Mouse (Mus musculus): Measurements from ENCODE around the gene Sp1. TPM values are rescaled to one million over a fixed set of nuclear protein-coding genes. Genes with fewer than 3 reads are reported as not detected.

The Sp1 gene
- total RNA-seq, 2 experiments from 2014 or later: 54.9 to 69.9 TPM

DNA sequence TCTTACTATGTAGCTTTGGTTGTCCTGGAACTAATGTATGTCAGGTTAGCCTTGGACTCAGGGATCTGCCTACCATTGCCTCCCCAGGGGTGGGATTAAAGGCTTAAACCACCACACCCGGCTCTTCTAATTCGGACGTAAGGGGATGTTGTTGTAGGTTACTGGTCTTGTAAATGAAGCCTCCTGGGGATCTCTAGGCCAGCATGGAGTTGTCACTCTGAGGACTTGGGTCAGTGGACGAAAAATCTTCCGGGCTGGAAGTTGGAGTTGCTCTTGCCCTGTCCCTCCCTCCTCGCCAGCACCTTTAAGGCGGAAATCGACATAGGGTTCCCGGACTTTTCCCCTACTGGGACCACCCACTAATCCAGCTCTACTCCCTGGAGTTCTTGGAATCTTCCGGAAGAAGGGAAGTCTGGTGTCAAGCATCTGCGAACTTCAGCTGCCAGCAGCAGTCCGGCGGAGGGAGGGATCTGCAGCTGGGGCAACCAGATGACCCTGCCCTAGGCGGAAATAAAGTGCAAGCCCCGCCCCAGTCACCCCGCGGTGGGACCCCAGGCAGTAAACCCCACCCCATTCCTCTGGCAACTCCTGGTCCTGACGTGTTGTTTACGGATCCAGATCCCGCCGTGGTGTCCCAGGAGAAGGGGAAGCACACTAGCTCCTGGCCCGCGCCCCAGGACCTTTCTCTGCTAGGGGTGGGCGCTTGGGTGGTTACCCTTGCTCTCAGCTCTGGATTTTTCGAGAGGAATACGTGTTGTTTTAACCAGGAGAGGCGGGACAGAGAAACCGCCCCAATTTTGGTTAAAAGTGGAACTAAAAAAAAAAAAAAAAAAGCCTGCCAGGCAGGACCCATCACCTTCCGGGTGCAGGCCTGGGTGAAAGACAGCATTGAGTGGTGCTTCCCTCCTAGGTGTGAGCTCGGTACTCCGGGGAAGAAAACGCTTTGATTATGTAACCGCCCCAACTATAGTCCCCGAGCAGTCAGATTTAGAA lies 6.4 kb upstream of the Sp1 start:
- DNase-seq (ENCODE audit: low spot score in 2 of 2): peak; percentile 83 to 92

DNA sequence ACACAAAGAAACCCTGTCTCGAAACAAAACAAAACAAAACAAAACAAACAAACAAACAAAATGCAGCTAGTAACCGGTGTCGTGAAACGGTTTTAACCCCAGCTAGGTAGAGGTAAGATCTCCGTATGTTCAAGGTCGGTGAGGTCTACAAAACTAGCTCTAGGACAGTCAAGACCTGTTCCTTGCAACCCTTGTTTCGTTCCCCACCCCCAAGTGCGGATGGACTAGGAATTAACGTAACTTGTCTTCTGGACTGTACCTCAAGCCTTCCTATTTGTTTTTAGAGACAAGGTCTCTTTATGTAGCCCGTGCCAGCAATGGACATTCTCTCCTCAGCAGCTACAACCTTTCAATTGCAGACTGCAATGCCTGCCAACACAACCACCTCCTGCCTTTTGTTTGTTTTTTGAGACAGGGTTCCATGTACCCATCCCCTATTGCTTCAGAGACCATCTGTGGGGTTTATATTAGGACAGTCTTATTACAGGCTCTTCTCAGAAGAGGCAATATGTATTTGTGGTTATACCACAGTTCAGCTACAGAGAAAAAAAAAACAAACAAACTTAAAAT lies 5.4 kb upstream of the Sp1 start:
- DNase-seq (ENCODE audit: low spot score in 2 of 2): no peak

DNA sequence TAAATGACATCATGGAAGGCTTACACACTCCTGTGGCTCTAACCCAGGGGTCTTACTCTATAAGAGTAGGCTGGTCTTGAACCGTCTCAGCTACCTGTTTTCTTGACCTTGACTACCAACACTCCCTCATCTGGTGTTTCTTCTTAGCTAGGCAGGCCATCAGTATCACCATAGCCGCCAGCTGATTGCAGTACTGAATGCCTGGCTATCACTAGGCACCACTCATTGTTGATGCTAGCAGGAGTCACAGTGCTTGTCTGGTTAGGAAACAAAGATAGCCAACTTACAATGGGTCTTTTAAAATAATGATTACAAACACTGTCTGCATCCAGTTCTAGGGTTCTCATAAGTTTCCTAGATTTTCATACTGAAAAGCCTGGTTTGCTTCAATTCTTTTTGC lies 4.7 kb upstream of the Sp1 start:
- DNase-seq (ENCODE audit: low spot score in 2 of 2): no peak

DNA sequence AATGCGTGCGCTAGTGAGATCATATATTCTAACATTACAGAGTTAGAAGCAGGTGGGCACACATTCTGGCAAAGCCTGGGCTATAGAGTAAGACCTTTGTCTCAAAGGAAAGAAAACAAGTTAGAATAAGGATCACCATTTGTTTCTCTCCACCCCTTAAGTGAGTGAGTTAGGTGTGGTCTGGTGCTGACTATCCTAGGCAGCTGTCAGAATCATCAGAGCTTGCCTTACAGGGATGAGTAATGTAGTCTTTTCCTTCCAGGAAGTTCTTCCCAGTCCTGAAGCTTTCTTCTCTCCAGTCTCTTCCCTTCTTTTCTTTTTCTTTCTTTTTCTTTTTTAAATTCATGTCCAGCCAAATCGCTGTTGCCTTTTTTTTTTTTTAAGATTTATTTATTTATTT lies 3.7 kb upstream of the Sp1 start:
- no peak for DNase-seq (ENCODE audit: low spot score in 2 of 2)

DNA sequence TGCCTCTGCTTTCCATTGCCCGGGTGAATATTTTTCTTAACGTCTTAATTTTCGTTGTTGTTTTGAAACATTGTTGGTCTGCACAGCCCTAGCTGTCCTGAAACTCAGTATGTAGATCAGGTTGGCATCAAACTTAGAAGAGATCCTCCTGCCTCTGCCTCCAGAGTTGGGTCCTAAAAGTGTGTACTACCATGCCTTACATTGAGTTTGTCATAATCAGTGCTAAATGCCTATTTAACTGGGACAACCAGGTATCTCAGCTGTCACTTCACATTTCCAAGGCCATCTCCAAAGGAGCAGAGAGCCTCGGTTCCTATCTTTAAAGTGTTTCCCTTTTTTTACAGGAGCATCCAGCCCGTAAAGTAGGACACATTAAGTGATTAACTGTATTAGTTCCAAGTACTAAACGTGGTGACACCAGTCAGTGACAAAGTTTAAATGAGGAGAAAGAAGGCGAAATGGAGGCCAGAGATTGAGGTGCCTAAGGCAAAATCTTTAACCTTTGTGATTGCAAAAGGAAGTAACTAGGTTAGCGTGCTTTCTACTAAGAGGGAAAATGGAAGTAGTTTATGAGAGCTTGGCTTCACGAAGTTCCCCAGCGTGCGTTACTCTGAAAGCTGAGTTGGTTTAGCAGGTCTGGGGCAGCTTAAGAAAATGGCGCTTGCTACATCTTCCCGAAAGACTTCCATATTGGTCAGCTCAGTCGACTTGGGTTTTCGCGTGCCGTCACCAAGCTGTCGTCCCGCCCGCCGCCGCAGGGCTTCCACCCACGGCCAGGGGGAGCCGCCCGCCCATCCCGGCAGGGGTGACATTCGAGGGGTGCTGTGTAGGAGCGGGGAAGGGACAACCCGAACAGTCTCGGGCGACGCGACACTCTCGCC lies 1.1 kb upstream of the Sp1 start:
- DNase-seq (ENCODE audit: low spot score in 2 of 2): no peak

DNA sequence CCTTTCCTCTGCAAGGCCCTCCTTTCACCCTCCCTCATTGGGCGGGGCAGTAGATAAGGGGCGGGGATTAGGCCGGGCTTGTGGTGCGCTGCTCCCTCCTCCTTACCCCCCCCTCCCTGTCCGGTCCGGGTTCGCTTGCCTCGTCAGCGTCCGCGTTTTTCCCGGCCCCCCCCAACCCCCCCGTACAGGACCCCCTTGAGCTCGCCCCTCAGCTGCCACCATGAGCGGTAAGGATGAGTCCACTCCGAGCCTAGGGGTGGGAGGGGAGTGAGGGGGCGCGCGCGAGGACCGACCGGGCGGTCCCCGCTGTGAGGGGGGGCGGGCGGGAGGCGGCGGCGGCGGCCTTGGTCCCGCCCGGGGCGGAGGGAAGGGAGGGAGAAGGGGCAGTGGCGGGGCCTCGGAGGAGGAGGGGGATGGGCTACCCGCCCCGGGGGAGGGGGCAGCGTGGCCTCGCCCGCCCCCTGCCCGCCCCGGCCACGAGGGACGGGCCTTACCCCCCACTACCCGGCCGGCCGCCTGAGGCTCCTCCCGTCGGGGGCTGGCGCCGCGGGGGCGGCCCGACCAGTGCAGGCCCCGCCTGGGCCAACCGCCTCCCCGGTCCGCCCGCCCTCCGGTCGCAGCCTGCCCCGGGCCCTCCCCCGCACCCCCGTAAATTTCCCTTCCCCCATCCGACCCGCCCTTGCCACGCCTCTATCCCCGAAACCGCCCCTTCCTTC lies 411 bp downstream of the Sp1 start:
- peak; percentile 85 to 86 for DNase-seq (ENCODE audit: low spot score in 2 of 2)

DNA sequence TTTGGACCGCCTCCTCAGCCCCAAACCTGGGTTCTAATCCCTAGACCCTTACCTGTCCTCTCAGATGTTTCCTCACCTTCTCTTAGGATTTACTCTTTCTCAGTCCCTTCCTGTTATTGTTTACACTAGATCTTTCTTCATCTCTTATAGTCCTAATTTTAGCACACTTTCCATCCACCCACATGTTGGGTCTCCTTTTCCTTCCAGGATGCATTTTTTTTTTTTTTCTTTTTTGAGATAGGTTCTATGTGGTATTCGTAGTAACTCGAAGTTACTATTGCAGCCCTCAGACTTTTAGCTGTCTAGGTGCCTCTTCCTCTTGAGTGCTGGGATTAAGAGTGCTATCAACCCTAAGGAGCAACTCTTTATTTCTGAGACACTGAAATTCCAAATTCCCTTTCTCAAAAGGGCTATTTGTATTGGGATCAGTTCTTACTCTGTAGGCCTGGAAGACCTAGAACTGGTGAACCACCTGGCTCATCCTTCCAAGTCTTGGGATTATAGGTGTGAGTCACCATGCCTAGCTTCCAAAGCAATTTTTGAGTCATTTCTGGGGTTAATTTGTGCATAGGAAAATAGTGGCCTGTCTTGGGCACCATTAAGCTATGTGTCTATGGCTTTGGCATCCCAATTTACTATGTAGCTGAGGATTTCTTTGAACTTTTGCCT lies 1.1 kb downstream of the Sp1 start:
- no peak for DNase-seq (ENCODE audit: low spot score in 2 of 2)

DNA sequence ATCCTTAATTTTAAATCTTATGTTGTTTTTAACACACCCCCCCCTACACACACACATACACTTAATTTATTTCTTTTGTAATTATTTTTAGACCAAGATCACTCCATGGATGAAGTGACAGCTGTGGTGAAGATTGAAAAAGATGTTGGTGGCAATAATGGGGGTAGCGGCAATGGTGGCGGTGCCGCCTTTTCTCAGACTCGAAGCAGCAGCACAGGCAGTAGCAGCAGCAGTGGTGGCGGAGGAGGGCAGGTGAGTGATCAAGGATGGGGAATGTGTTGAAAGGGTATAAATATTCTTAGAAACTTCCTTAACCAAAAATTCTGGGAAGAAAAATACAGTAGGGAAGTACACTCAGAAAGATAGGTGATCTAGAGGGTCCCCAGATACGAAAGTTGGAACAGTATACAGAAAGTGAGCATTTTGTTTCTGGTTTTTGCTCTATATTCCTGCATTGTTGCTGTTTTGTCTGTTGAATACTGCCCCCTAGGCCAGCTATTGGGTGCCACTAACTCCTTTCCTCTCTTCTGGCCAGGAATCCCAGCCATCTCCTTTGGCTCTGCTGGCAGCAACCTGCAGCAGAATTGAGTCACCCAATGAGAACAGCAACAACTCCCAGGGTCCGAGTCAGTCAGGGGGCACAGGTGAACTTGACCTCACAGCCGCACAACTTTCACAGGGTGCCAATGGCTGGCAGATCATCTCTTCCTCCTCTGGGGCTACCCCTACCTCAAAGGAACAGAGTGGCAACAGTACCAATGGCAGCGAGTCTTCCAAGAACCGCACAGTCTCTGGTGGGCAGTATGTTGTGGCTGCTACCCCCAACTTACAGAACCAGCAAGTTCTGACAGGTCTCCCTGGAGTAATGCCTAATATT lies 2.0 kb downstream of the Sp1 start:
- no peak for DNase-seq (ENCODE audit: low spot score in 2 of 2)

DNA sequence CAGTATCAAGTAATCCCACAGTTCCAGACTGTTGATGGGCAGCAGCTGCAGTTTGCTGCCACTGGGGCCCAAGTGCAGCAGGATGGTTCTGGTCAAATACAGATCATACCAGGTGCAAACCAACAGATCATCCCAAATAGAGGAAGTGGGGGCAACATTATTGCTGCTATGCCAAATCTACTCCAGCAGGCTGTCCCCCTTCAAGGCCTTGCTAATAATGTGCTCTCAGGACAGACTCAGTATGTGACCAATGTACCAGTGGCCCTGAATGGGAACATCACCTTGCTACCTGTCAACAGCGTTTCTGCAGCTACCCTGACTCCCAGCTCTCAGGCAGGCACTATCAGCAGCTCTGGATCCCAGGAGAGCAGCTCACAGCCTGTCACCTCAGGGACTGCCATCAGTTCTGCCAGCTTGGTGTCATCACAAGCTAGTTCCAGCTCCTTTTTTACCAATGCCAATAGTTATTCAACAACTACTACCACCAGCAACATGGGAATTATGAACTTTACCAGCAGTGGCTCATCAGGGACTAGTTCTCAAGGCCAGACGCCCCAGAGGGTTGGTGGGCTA lies 2.7 kb downstream of the Sp1 start:
- DNase-seq (ENCODE audit: low spot score in 2 of 2): no peak

DNA sequence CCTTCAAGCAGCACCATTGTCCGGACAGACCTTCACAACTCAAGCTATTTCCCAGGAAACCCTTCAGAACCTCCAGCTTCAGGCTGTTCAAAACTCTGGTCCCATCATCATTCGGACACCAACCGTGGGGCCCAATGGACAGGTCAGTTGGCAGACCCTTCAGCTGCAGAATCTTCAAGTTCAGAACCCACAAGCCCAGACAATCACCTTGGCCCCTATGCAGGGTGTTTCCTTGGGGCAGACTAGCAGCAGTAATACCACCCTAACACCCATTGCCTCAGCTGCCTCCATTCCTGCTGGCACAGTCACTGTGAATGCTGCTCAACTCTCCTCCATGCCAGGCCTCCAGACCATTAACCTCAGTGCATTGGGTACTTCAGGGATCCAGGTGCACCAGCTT lies 3.3 kb downstream of the Sp1 start:
- no peak for DNase-seq (ENCODE audit: low spot score in 2 of 2)

DNA sequence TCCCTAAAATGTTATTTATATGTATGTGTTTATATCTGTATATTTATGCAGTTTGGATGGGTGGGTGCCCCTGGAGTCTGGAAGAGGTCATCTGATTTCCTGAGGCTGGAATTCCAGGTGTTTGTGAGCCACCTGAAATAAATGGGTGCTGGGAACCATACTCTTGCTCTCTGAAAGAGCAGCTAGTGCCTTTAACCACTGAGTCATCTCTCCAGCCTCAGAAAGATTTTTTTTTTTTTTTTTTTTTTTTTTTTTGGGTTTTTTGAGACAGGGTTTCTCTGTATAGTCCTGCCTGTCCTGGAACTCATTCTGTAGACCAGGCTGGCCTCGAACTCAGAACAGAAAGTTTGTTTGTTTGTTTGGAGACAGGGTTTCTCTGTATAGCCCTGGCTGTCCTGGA lies 5.1 kb downstream of the Sp1 start:
- no peak for DNase-seq (ENCODE audit: low spot score in 2 of 2)

DNA sequence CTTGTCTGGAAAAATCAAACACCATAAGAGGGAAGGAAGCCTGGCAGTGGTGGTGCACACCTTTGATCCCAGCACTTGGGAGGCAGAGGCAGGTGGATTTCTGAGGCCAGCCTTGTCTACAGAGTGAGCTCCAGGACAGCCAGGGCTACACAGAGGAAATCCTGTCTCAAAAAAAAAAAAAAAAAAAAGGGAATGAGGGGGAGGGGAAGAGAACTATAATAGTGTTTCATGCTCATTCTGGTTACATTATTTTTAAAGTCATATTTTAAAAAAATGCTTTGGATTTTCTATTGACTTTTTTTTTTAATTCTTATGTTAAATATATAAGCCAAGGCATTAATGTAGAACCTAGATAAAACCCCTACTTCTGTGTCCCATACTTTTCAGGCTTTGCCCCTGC lies 7.7 kb downstream of the Sp1 start:
- no peak for DNase-seq (ENCODE audit: low spot score in 2 of 2)

DNA sequence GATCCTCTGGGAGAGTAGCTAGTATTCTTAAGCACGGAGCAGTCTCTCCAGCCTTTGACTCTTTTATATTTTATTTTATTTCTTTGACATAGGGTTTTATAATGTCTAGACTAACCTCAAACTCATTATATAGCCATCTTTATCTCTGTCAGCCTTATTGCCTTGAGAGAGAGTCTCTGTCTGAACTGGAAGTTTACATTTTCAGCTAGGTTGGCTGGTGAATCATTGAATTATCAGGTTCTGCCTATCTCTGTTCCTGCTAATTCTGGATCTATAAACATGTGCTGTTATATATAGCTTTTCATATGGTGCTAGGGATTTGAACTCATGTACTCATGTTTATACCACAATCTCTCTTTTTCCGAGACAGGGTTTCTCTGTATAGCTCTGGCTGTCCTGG lies 11.6 kb downstream of the Sp1 start:
- no peak for DNase-seq (ENCODE audit: low spot score in 2 of 2)

DNA sequence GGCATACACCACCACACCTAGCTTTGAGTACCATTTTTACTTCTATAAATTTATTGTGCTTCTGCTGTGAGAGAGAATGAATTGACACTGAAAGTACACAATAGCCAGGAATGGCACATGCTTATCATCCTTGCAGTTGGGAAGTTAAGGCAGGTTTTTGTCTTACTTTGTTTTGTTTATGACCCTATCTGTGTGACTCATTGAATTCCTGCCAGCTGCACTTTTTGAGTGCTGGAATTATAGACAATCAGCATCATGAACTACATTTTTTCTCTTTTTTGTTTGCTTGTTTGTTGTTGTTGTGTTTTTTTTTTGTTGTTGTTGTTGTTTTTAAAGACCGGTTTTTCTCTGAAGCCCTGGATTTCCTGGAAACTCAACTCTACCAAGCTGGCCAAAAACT lies 15.0 kb downstream of the Sp1 start:
- DNase-seq (ENCODE audit: low spot score in 2 of 2): no peak

DNA sequence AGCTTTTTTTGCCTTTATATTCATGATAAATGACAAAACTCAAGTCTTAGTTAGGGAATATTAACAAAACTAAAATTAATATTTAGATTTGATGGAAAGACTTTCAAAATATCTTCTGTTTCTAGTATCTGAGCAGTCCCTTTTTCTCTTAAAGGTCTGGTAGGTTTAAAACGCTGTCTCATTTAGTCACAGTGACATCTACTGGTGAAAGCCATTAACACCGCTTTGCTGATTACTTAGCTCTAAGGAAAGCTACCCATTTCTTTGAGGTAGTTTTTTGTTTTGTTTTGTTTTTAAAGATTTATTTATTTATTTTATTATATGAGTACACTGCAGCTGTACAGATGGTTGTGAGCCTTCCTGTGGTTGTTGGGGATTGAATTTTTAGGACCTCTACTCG lies 15.5 kb downstream of the Sp1 start:
- peak in 1 of 2 experiments; percentile 41 for DNase-seq (ENCODE audit: low spot score in 2 of 2)

DNA sequence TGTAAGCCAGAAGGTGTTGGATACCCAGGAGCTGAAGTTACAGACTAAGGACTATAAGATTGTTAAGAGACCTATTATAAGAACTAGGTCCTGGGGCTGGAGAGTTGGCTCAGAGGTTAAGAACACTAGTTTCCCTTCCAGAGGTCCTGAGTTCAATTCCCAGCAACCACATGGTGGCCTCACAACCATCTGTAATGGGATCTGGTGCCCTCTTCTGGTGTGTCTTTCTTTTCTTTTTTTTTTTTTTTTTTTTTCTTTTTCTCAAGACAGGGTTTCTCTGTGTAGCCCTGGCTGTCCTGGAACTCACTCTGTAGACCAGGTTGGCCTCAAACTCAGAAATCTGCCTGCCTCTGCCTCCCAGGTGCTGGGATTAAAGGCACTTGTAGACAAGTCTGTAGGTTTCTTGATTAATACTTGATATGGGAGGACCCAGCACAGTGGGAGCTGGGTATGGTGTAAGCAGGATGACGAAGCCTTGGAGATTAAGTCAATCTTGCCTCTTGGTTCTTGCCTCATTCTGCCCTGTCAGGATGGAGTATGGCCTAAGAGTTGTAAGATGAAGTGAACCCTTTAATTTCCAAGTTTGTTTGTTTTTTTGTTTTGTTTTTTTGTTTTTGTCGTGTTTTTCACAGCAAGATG lies 17.8 kb downstream of the Sp1 start:
- DNase-seq (ENCODE audit: low spot score in 2 of 2): no peak

DNA sequence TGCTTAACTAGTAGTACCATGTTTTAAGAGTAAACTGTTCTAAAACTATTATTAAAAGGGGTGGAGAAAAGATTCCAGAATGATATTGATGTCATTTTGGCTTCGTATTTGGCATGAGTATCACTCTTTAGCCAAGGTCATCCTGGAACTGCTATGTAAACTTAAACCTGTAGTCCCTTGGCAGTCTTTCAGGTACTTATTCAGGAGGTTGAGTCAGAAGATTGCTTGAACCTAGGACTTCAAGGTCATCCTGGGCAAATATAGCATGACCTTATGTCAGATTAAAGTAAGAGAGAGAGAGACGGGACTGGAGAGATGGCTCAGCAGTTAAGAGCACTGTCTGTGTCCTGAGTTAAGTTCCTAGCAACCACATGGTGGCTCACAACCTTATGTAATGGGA lies 18.7 kb downstream of the Sp1 start:
- no peak for DNase-seq (ENCODE audit: low spot score in 2 of 2)

DNA sequence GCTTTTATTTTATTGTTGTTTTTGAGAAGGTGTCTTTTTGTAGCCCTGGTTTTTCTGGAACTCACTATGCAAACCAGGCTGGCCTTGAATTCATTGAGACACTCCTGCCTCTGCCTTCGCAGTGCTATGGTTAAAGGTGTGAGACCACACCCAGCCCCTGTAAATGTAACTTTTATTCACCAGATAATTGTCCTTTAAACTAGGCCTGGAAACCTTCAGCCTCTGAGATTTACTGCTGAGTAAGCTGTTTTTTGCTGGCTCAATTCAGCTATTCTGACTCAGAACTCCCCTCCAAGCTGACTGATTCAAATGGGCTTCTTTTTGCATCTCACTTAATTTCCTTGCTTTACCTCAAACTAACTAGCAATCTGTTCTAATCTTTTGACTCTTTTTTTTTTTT lies 21.0 kb downstream of the Sp1 start:
- no peak for DNase-seq (ENCODE audit: low spot score in 2 of 2)

DNA sequence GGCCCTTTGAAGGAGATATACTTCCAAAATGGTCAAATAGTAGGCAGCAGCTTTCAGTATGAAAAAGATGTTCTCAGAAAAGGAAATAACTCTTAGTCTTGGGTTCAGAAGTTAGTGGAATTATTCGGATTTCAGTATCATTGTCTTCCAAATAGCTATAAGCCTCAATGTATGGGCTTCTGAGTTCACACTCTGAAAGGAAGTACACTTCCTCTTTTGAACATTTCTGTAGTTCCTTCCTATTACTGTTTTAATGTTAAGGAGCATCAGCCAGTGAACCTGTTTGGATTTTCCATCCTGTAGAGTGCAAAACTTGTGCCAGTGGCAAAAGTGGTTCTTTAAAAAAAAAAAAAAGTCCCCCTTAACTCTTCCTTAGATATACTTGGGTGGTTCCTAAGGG lies 26.1 kb downstream of the Sp1 start:
- no peak for DNase-seq (ENCODE audit: low spot score in 2 of 2)

All from gastrocnemius, postnatal 4 days (tissue).